Mouse (Mus musculus): ENCODE measurements around the gene Olfr1444.

The Olfr1444 gene

GRCm38 (mm10) chr19:12856983-12857382, at the start of gene Olfr1444:
TSS of gene Olfr1444 (plus strand) at chr19:12857283.
- DNase-seq (ENCODE audit: low read depth, low spot score) = no peak

GRCm38 (mm10) chr19:12812644-12813364, 44.3 kb upstream of the Olfr1444 start:
- no peak for DNase-seq (ENCODE audit: low read depth, low spot score)

- DNase-seq (ENCODE audit: low read depth, low spot score) = no peak
These were observed 43.2 kb upstream of the Olfr1444 start for GRCm38 (mm10) chr19:12813883-12814282.

- no peak for DNase-seq (ENCODE audit: low read depth, low spot score)
These were observed 38.6 kb upstream of the Olfr1444 start for GRCm38 (mm10) chr19:12818507-12818906.

- peak; percentile 20 for DNase-seq (ENCODE audit: low read depth, low spot score)
These were observed 36.7 kb upstream of the Olfr1444 start for GRCm38 (mm10) chr19:12820383-12820782.

- DNase-seq (ENCODE audit: low read depth, low spot score) = no peak
These were observed 32.5 kb upstream of the Olfr1444 start for GRCm38 (mm10) chr19:12824549-12824948.

GRCm38 (mm10) chr19:12830823-12831430, 26.2 kb upstream of the Olfr1444 start:
- DNase-seq (ENCODE audit: low read depth, low spot score) = no peak

GRCm38 (mm10) chr19:12831559-12831958, 25.5 kb upstream of the Olfr1444 start:
- no peak for DNase-seq (ENCODE audit: low read depth, low spot score)

- DNase-seq (ENCODE audit: low read depth, low spot score) = no peak
These were observed 23.5 kb upstream of the Olfr1444 start for GRCm38 (mm10) chr19:12833625-12834024.

GRCm38 (mm10) chr19:12838507-12838906, 18.6 kb upstream of the Olfr1444 start:
- no peak for DNase-seq (ENCODE audit: low read depth, low spot score)

GRCm38 (mm10) chr19:12846382-12846781, 10.7 kb upstream of the Olfr1444 start, which contains the start of gene Gm5244:
TSS of gene Gm5244 (plus strand) at chr19:12846682.
- no peak for DNase-seq (ENCODE audit: low read depth, low spot score)

- no peak for DNase-seq (ENCODE audit: low read depth, low spot score)
These were observed 26.5 kb downstream of the Olfr1444 start, which contains the start of gene Olfr1445 for GRCm38 (mm10) chr19:12883555-12883954. TSS of gene Olfr1445 (plus strand) at chr19:12883855.

- DNase-seq (ENCODE audit: low read depth, low spot score) = no peak
These were observed 36.3 kb downstream of the Olfr1444 start, which contains the start of gene Olfr1446 for GRCm38 (mm10) chr19:12893424-12893823. TSS of gene Olfr1446 (minus strand) at chr19:12893524.

GRCm38 (mm10) chr19:12903643-12904042, 46.6 kb downstream of the Olfr1444 start, which contains the start of gene Olfr1447:
TSS of gene Olfr1447 (minus strand) at chr19:12903743.
- DNase-seq (ENCODE audit: low read depth, low spot score) = no peak

Measured in embryo, embryonic 11.5 days (tissue).